Mouse (Mus musculus): ENCODE results near the gene Cox14.

DNA sequence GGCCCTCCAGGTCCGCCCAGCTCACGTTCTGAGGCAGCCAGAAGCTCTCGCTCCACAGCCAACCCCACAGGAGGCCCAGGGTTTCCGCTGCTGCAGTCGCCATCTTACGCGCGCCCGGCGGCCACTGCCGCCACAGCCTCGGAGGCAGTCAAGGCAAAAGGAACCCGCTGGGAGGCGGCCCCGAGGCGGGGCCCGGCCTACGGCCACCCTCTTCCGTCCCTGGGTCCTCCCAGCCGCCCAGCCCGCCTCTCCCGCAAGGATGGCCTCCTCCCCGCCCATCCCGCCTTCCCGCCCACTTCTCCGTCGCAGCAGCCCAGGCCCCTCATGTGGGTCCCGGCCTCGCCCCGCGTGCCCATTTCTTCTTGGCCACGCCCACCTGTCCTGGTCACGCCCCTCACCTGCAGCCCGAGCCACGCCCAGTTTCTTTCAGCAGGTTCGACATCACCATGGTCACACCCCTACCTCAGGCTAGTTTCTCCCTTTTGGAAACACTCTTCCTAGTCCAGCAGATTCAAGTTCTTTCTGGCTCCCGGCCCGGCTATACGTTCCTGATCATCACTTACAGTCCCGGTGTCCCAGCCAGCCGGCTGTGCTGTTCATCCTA is 47.0 kb downstream of the Cox14 start:
- TF ChIP-seq CTCF (conservative IDR thresholded peaks at IDR 0.05; ENCODE audit: low read length) (no peak), POU5F1 (IDR thresholded peaks at IDR 0.05; ENCODE audit: borderline replicate concordance, low read length) (no peak), NANOG (IDR thresholded peaks at IDR 0.05; ENCODE audit: borderline replicate concordance, low read length) (no peak)
